Mouse (Mus musculus): Measurements from ENCODE around the gene Gm3187. TPM values are rescaled to one million over a fixed set of nuclear protein-coding genes. Genes with fewer than 3 reads are reported as not detected.

The Gm3187 gene
- not detected for total RNA-seq (2023)

GRCm38 (mm10) chr14:5483907-5484306 lies at the start of gene Gm3187:
Gene Gm3187, plus strand, starts transcription at chr14:5484207.

DNA sequence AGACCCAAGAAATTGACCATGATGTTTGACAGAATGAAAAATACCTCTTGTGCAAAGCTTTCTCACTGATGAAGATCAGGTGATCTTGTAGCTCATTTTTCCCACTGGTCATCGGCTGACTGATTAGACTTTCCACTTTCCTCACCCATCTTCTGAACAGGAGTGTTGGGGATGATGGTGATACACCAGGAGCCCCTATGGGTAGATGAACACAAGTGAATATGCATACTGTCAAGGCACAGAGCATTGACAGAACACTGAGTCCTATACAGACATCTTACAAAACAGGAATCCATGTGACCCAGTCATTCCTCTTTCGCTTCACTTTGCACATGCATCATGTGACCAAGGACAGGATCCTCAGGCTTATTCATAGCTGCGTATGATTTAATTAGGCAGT lies 28.6 kb upstream of the Gm3187 start, which contains the start of gene Gm3194:
TSS of gene Gm3194 (minus strand) at position 101 of the 400 bp plus-strand sequence.

DNA sequence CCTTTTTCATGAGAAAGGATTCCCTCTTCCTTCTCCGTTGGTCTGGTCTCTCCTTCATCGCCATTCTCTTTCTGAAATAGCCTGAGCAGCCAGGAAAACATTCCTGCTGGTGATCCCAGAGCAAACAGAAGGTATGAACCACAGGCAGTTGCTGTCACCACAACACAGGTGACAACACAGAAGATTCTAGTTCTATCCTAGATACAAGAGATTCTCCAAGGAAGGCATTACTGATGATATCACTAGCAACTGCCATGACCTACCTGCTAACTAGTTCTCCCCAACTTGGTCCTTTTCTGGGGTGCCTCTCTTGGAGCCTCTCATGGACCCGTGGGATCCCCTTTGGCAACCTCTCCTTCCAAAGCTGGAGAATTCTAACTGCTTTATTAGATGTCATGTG lies 6.3 kb upstream of the Gm3187 start, which contains the start of gene Gm8246:
TSS of gene Gm8246 (minus strand) at position 101 of the 400 bp plus-strand sequence.

GRCm38 (mm10) chr14:5501374-5501773 lies 17.4 kb downstream of the Gm3187 start, which contains the start of gene Gm3488:
Gene Gm3488, plus strand, starts transcription at chr14:5501674.

DNA sequence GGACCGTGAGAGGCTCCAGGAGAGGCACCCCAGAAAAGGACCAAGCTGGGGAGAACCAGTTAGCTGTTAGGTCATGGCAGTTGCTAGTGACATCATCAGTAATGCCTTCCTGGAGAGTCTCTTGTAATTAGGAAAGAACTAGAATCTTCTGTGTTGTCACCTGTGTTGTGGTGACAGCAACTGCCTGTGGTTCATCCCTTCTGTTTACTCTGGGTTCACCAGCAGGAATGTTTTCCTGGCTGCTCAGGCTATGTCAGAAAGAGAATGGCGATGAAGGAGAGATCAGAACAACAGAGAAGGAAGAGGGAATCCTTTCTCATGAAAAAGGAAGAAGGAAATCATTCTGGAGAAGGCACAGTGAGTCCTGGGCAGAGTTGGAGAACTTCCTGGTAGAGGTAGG lies 54.2 kb downstream of the Gm3187 start, which contains the start of gene Gm3532:
TSS of gene Gm3532 (plus strand) at position 301 of the 400 bp plus-strand sequence.

Other genes with a start within 250 kb of the Gm3187 start
- not detected for gene Gm3526, start 223.6 kb upstream of the Gm3187 start, total RNA-seq (2023)
- gene Gm3542, start 149.3 kb upstream of the Gm3187 start, total RNA-seq (2023): not detected
- not detected for gene Gm3500, start 95.2 kb upstream of the Gm3187 start, total RNA-seq (2023)
- 1 to 10 TPM in 1 of 2 experiments, under 1 TPM in 1; 0.76 to 1.2 TPM for gene Gm3194, start 28.7 kb upstream of the Gm3187 start, total RNA-seq (2023)
- not detected for gene Gm8246, start 6.4 kb upstream of the Gm3187 start, total RNA-seq (2023)
- under 1 TPM in 1 of 2 experiments, not detected in 1; 0.71 TPM for gene Gm3488, start 17.5 kb downstream of the Gm3187 start, total RNA-seq (2023)
- gene Gm3532, start 54.3 kb downstream of the Gm3187 start, total RNA-seq (2023): not detected
- not detected for gene Gm8265, start 148.8 kb downstream of the Gm3187 start, total RNA-seq (2023)
- not detected for gene Gm9603, start 203.2 kb downstream of the Gm3187 start, total RNA-seq (2023)